18 mouse cellular contexts compared by ENCODE assay signal in genomic region chr16:76875397-76876018, GRCm38 (mm10).
"Had no signal": no experiment of that assay in that cellular context is flagged by ENCODE, and none has a peak within 500 bp of the region (broad histone marks: within the 10 kb centered on the region; RNA-seq: fewer than 3 reads in every experiment).

No protein-coding gene starts in this region.

- DNase-seq: liver, embryonic 13.5 days; liver, postnatal 0 days; lung, adult 2 months; lung, postnatal 14 days; lung, postnatal 36 days; right cerebral cortex, postnatal 14 days; thymus, adult 2 months; thymus, postnatal 25 days; thymus, postnatal 4 days had no signal

- H3K9ac ChIP-seq: liver, embryonic 13.5 days; liver, embryonic 15.5 days; liver, postnatal 0 days; lung, embryonic 15.5 days; neural tube, embryonic 12.5 days; stomach, embryonic 15.5 days had no signal

- H3K4me2 ChIP-seq: liver, embryonic 11.5 days; liver, embryonic 13.5 days; liver, embryonic 15.5 days; lung, embryonic 15.5 days; neural tube, embryonic 12.5 days; stomach, embryonic 15.5 days had no signal

- H3K9me3 ChIP-seq: liver, embryonic 13.5 days; liver, embryonic 15.5 days; lung, embryonic 15.5 days; megakaryocyte, embryonic 14.5 days; neural tube, embryonic 12.5 days; stomach, embryonic 15.5 days had no signal

- H3K36me3 ChIP-seq: liver, embryonic 13.5 days; liver, embryonic 15.5 days; lung, embryonic 15.5 days; neural tube, embryonic 12.5 days; stomach, embryonic 15.5 days had no signal

- H3K4me1 ChIP-seq: liver, embryonic 13.5 days; liver, embryonic 15.5 days; lung, embryonic 15.5 days; megakaryocyte, embryonic 14.5 days; neural tube, embryonic 12.5 days; stomach, embryonic 15.5 days had no signal

- ATAC-seq: liver, postnatal 0 days; lung, postnatal 0 days had no signal

- H3K27ac ChIP-seq: liver, embryonic 13.5 days; liver, embryonic 15.5 days; lung, embryonic 15.5 days; macrophage; neural tube, embryonic 12.5 days; stomach, embryonic 15.5 days; stomach, postnatal 0 days had no signal

- H3K4me3 ChIP-seq: liver, embryonic 13.5 days; liver, embryonic 15.5 days; lung, embryonic 15.5 days; megakaryocyte, embryonic 14.5 days; neural tube, embryonic 12.5 days; stomach, embryonic 15.5 days had no signal

- H3K27me3 ChIP-seq: liver, embryonic 13.5 days; liver, embryonic 15.5 days; lung, embryonic 15.5 days; megakaryocyte, embryonic 14.5 days; neural tube, embryonic 12.5 days; stomach, embryonic 15.5 days had no signal
